Mouse (Mus musculus) liver, adult 2 months (tissue): ENCODE results near the gene Scarf2.

ENCODE experiments used
- CTCF ChIP-seq: fragments of 200-500 bp; IDR thresholded peaks from 2 replicates; pipeline ENCODE4 v1.5.1; 2011; ENCODE audit warnings: low read depth, low read length, control low read depth
- POLR2A ChIP-seq: fragments of 200-500 bp; IDR thresholded peaks from 2 replicates; pipeline ENCODE4 v1.6.1; 2011; ENCODE audit warnings: low read length, control low read depth; ENCODE audit not compliant: insufficient read depth; ENCODE audit errors: extremely low read depth

- TF ChIP-seq CTCF = no peak
- no peak for TF ChIP-seq POLR2A
These were observed 25.8 kb upstream of the Scarf2 start for GRCm38 (mm10) chr16:17771117-17771865.
